Mouse (Mus musculus) adrenal gland, postnatal 14 days (tissue): ENCODE measurements at regions not wholly inside any gene's neighbourhood (a gene's known extent, or its start where the extent isn't known, plus 50 kb on each side); places are given as distances from the start of the nearest gene placed in this dataset.

Source experiments
- DNase-seq: peaks from one replicate; pipeline ENCODE4 v3.0.0; 2021; ENCODE audit warnings: mixed read lengths

DNA sequence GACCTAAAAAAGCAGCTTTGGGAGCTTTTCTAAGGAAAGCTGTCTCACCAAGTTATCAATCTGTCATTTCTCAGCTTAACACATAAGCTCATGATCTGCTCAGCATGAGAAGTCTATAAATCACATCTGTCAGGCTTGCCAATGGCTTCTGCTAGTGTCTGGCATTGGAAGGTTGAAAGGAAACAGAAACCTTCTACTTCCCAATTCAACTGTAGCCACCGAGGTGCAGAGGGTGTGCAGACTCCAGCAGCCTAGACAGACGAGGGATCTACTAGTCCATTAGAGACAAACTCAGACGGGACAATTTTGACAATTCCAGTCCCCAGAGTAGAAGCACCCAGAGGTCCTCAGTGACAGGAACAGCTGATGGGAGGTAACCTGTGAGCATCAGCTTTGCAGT is 103.0 kb downstream of the Nab1 start:
- no peak for DNase-seq

DNA sequence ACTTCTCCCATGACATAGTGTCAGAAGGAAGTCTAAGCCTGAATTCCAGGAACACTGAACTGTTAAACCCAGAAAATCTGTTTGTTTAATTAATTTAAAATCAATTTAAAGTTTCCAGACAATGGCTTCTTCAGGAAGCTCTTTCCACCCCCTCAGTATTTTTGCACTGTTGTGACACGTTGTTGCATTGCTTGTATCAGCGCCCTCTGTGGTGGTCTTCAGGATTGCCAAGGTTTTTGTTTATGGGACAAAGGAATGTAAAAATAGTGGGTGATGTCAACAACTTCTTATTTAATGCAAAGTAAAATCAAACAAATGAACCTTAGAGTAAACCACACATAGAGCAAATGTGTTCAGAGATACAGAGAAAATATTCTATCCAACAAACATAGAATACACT is 107.5 kb downstream of the Nab1 start:
- no peak for DNase-seq

- no peak for DNase-seq
Measured at GRCm38 (mm10) chr1:52388836-52389235, 111.6 kb downstream of the Nab1 start.

DNA sequence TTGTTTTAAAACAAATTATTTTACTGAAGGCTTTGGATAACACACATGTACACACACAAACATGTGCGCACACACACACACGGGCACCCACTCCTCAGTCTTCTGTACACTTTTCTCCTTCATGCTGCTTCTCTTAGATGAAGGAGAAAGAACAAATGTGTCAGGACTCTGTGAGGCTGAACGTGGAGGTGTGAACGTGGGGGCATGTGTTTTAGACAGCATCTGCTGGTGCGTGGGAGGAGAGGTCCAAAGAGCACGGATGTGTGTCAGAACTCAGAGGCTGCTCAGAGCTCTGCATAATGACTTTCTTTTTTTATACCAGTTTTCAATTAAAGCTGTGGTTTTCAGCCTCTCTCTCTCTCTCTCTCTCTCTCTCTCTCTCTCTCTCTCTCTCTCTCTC is 112.4 kb downstream of the Nab1 start:
- DNase-seq, result no peak

GRCm38 (mm10) chr1:52387062-52387461 is 113.4 kb downstream of the Nab1 start:
- DNase-seq, result peak; percentile 9

DNA sequence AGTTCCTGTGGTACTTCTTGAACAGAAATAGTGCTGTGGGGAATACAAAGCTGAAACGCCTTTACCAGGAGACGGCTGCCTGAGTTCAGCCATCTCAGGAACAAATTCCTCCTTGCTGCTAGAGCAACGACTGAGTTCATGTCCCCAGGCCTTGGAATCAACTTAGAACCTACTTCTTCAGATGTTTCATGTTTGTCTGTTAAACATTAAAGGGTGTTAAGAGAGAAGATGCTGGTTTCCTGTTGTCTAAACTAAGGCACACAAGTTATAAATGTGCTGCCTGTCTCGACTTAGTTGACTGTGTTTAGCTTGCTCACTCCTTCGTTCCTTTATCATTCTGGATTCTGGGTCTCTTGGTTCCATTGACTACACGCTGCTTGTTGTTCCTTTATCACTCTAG is 125.2 kb downstream of the Nab1 start:
- no peak for DNase-seq

GRCm38 (mm10) chr1:52374666-52375065 is 125.8 kb downstream of the Nab1 start:
- DNase-seq, result no peak

DNA sequence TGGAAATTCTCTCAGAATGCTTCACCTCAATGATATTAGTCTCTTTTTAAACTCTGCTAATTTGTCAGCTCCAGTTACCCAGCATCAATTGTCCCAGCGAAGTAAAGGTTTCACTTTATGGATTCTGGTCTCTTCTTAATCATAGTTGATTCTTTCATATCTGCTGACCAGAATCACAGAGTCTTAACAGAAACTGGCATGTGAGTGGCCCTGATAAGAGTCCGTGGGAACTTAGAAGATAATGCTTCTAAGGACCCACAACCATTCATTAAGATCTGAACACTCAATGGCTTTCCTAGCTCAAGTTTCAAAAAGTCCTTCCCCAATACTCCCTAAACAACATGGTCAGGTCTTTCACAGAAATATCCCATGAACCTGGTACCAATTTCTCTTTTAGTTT is 126.7 kb downstream of the Nab1 start:
- DNase-seq, result no peak

DNA sequence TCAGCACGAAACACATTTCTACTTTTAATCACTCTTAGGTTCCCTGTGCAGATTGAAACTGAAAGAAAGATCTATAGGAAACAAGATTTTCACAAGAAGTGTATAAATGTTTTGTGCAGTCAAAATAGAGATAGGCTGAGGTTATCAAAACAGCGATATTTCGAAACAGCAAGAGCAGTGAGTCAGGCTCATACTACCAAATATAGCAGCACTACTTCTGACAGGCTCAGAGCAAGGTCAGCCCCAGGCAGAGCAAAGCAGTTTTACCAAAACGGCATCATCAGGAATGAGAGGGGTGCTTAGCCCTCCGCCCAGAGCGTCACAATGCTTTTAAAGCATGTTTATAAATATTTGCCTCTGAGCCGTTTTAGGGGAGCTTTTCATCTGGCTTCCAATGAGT is 133.4 kb upstream of the Gls start:
- DNase-seq, result peak; percentile 44

DNA sequence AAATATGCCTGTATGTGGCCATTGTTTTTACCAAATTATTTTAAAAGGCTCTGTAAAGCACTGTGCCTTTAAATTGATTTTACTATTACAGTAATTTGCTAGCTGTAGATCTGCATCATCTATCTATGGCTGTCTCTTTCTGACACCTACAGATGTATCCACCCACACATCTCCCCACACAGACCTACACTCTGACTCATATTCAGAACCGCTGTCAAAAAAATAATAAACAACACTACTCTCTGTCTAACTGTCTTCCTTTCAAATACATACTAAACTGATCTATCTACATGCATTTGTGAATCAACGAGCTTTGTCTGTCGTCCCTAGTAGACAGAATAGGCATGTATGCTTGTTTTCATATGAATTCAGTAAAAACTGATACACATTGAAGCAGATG is 130.6 kb upstream of the Gls start:
- no peak for DNase-seq

- DNase-seq, result no peak
Measured at GRCm38 (mm10) chr1:52362976-52363375, 129.9 kb upstream of the Gls start.

DNA sequence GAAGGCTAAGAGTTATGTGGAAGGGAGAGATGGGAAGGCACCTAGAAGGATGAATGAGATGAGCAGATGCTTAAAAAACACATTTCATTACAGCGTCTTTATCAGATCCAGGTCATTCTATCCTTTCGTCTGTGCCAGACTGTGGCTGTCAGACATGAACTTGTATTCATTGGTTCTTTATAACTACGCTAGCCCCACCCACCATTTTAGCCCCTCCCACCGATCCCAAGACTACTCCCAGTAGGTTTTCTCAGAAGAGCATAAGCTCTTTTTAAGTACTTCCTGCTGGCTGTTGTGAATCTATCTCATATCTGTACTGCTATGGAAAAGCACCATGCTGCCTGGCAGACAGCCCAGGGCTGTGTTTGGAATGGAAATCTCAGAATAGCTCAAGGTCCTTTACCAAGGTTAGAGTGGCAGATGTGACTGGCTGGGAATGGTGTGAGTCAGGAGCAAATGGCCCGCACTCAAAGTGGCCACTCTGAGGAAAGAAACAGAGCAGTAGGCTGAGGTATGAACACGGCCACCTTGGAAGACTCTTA is 121.1 kb upstream of the Gls start:
- DNase-seq, result peak; percentile 91

- DNase-seq, result no peak
Measured at GRCm38 (mm10) chr1:52342127-52342526, 109.1 kb upstream of the Gls start.

- no peak for DNase-seq
Measured at GRCm38 (mm10) chr1:52338704-52339103, 105.7 kb upstream of the Gls start.

GRCm38 (mm10) chr1:52338243-52338642 is 105.2 kb upstream of the Gls start:
- no peak for DNase-seq

- DNase-seq, result peak; percentile 38
Measured at GRCm38 (mm10) chr1:52336696-52337095, 103.7 kb upstream of the Gls start.

GRCm38 (mm10) chr1:52332013-52332412 is 99.0 kb upstream of the Gls start:
- DNase-seq, result no peak

DNA sequence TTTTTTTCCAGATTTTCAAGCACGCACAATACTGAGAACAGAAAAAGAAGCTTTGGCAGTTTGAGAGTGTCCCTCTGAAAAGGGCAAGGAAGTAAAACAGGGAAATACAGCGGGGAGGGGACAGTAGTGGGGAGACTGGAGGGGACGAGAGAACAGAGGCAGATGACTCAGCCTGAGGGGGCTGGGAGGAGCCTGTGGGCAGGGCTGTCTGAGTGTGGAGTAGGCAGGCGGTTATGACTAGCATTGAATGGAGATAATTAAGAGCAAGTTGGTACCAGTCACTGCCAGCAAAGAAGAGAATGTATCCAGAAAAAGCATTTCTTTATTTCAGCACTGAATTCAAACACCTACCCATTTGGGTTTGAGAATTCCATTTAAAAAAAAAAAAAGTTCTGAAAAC is 98.4 kb upstream of the Gls start:
- DNase-seq, result peak; percentile 72

DNA sequence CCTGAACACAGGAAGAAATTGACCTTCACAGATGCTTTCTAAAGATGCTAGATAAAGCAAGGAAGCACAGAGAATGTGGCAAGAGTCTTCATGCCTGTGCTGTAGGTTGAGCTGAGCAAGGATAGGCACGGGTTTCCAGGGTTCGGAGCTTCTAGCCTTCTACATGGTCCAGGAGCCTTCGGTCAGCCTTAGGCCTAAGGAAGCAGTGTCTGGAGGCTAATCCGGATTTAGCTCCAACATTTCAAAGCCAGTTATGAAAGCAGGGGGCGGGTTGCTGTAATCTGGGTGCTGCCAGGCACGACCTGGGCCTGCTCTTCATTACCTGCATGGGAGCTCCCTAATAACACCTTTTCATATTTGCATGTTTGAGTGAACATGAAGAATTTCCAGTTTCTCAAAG is 97.5 kb upstream of the Gls start:
- no peak for DNase-seq

DNA sequence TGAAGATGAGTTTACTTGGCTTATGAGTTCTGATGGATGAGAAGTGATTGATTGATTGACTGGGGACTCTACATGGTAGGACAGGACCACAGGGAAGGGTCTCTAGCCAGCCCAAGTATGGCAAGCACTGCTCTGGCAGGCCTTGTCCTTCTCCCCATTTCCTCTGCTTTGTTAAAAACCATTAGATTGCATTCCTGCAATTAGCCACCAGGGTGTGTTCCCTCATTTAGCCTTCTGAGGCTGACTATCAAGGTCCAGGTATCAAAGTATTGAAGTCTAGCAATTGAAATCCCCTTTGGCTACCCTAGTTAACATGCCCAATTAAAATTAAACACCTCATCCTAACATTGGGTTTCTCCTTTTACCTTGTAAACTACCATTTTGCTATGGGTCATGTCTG is 95.5 kb upstream of the Gls start:
- no peak for DNase-seq

- DNase-seq, result peak; percentile 17
Measured at GRCm38 (mm10) chr1:52324356-52324755, 91.3 kb upstream of the Gls start.

DNA sequence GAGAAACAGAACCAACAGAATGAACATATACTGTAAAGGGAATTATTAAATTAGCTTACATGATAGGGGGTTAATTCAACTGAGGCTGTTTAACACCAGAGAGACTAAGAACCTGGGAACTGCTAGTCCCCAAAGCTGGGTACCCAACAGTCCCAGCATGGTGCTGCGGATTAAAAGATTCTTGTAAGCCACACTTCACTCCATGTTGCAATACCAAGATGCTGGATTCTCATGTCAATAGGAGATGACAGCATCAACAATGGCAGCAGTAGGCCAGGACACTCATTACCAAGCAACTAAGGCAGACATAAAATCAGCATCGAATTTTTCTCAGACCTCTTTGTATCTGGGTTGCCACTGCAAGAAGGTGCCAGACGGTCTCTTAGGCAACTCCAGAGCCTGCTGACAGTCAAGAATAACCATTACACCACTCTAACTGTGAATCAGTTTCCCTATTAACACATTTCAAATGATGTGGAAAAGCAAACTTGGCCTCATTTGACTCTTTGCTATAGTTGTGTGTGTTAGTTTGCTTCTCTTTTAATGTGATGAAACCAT is 79.1 kb upstream of the Gls start:
- no peak for DNase-seq

- DNase-seq, result peak; percentile 61
Measured at GRCm38 (mm10) chr1:52306892-52307291, 73.9 kb upstream of the Gls start.

DNA sequence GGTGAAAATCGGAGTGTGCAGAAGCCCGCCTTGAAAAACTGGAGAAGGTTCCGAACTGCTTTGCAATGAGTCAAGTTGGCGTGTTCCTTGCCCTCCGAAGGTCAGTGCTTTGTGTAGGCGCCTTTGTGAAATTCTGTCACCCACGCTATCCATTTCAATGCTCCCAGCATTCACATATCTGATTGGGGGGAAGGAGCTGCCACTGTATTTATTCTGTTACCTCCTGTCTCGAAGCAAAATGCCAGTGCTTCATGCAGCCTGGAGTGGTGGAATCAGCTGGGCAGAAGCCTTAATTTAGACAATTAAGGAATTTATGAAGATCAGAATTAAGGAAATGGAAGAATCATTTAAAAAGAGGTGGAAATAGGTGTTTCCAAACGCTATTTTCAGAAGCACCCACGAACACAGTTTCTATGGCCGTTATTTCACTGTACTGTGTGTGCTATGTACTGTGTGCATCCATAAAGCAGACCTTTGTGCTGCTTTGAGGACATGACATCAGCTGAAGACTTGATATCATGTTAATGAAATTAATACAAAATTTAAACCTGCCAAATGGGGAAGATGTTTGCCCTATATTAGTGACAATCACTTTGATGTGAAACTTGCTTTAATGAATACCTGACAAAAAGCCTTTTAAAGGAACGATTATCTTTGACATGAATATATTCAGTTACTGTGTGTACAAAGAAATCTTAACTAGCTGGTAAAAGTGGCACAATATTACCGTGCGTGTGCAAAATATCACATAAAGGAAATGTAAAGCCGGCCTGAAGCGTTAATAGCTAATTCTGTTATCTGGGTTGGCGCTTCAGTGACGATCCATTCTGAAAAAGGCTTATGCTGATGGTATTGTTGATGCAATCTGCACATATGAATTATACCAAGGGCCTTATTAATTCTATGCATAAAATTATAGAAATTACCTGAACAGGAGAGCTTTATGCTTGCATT is 72.9 kb upstream of the Gls start:
- no peak for DNase-seq
